ENCODE assay signal across 16 mouse cellular contexts in the genomic region with DNA sequence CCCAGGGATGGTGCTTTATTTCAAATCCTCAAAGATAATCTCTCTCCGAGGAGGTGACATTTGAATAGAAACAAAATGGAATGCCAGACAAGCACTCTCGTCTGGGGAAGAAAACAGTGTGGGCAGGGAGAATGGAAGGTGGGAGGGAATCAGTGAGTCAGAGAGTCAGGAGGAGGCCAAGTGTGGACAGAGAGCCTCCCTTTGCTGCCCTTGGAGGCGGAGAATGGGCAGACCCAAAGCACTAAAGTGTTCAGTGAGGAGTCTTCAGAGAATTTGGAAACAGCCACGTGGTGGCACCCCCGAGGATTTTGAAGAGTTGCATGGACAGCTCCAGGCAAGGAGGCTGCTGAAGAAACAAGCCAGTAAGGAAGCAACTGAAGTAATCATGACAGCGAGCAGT.
A peak's percentile ranks its signal among the peaks of the same experiment; 100 is the strongest.
DNase-seq lines count a peak whose midpoint lies in the region.
"Had no signal": no experiment of that assay in that cellular context is flagged by ENCODE, and none has a peak within 500 bp of the region (broad histone marks: within the 10 kb centered on the region; RNA-seq: fewer than 3 reads in every experiment).

No protein-coding gene starts in this region.

- H3K27ac ChIP-seq in midbrain, embryonic 10.5 days (replicated peaks), result no peak overlapping the region
- H3K27ac ChIP-seq: hindbrain, embryonic 15.5 days; neural tube, embryonic 13.5 days; stomach, embryonic 15.5 days had no signal

- WGBS in midbrain, embryonic 10.5 days, result 61% methylated on average over 6 of the region's 6 CpGs

- H3K27me3 ChIP-seq in midbrain, embryonic 10.5 days (ENCODE audit: low read depth, poor library complexity, severe bottlenecking), result no peaks in the 10 kb centered on the region
- H3K27me3 ChIP-seq: hindbrain, embryonic 15.5 days; neural tube, embryonic 13.5 days; stomach, embryonic 15.5 days had no signal

- H3K4me1 ChIP-seq in midbrain, embryonic 10.5 days, result no peaks in the 10 kb centered on the region
- H3K4me1 ChIP-seq: neural tube, embryonic 13.5 days; stomach, embryonic 15.5 days had no signal

- DNase-seq in gastrocnemius, adult 18-20 months (ENCODE audit: low spot score), result peak; percentile 1
- DNase-seq in gastrocnemius, adult 8-10 months (ENCODE audit: low spot score in 2 of 2), result no peak
- peak; percentile 26 to 39 for DNase-seq in kidney, postnatal 4 days
- no peak for DNase-seq in kidney, adult 9 months
- DNase-seq in adrenal gland, postnatal 36 days, result peak; percentile 10 to 21
- DNase-seq in left cerebral cortex, postnatal 14 days (ENCODE audit: low spot score in 2 of 2), result peak; percentile 20 to 25
- DNase-seq in midbrain, embryonic 10.5 days (ENCODE audit: low spot score), result no peak
- no peak for DNase-seq in retina, embryonic 14.5 days (ENCODE audit: low spot score)
- DNase-seq: cerebellum, adult 18-20 months; gastrocnemius, postnatal 10 days; heart, postnatal 10 days; liver, postnatal 0 days; thymus, postnatal 4 days had no signal

- no peaks in the 10 kb centered on the region for H3K36me3 ChIP-seq in midbrain, embryonic 10.5 days
- H3K36me3 ChIP-seq: hindbrain, embryonic 15.5 days; neural tube, embryonic 13.5 days; stomach, embryonic 15.5 days had no signal

- no peaks in the 10 kb centered on the region for H3K9me3 ChIP-seq in midbrain, embryonic 10.5 days (replicated peaks)
- H3K9me3 ChIP-seq: hindbrain, embryonic 15.5 days; neural tube, embryonic 13.5 days; stomach, embryonic 15.5 days had no signal

- intact Hi-C loops in left cerebral cortex, postnatal 14 days (cut with DNase I), result loop anchor here (5.0 to 10.0 kb wide), 2 partner anchors 166 to 286 kb away; no protein-coding TSS in a partner anchor

- no peak overlapping the region for H3K4me3 ChIP-seq in midbrain, embryonic 10.5 days
- H3K4me3 ChIP-seq: hindbrain, embryonic 15.5 days; neural tube, embryonic 13.5 days; stomach, embryonic 15.5 days had no signal

Comparison
In these comparisons a context has a peak if more than half of its experiments do, and no peak if none do; other contexts are left out.
1. DNase-seq: peak in gastrocnemius, adult 18-20 months (single experiment), kidney, postnatal 4 days (2 of 2), adrenal gland, postnatal 36 days (2 of 2) and left cerebral cortex, postnatal 14 days (2 of 2); none in gastrocnemius, adult 8-10 months (0 of 2), kidney, adult 9 months (single experiment), midbrain, embryonic 10.5 days (single experiment) and retina, embryonic 14.5 days (single experiment).